Mouse (Mus musculus) cortical plate, adult 2 months (tissue): ENCODE measurements at regions not wholly inside any gene's neighbourhood (a gene's known extent, or its start where the extent isn't known, plus 50 kb on each side); places are given as distances from the start of the nearest gene placed in this dataset.
A peak's percentile ranks its signal among the peaks of the same experiment; 100 is the strongest.

ENCODE experiments used
- CTCF ChIP-seq: fragments of 200-500 bp; IDR thresholded peaks from 2 replicates; pipeline ENCODE4 v1.5.1; 2011; ENCODE audit warnings: mild to moderate bottlenecking, control low read depth, low read length; ENCODE audit not compliant: insufficient read depth; ENCODE audit errors: extremely low read depth
- POLR2A ChIP-seq: fragments of 200-500 bp; IDR thresholded peaks from 2 replicates; pipeline ENCODE4 v1.6.1; 2011; ENCODE audit warnings: mild to moderate bottlenecking, low read length, control low read depth; ENCODE audit not compliant: insufficient read depth; ENCODE audit errors: extremely low read depth

- no peak for TF ChIP-seq POLR2A
- TF ChIP-seq CTCF, result peak; percentile 71
These were observed 173.0 kb upstream of the Ado start for GRCm38 (mm10) chr10:67721787-67722186.
